Mouse (Mus musculus) ES-E14 (cell line): ENCODE results near the gene Ankrd11.

ENCODE experiments used
- HCFC1 ChIP-seq: IDR thresholded peaks from 2 replicates; pipeline ENCODE4 v1.6.1; 2012; ENCODE audit warnings: low read length, inconsistent platforms, borderline replicate concordance; ENCODE audit not compliant: insufficient read depth
- ZNF384 ChIP-seq: IDR thresholded peaks from 2 replicates; pipeline ENCODE4 v1.6.1; 2012; ENCODE audit warnings: low read depth, low read length, inconsistent platforms

GRCm38 (mm10) chr8:122983178-122983942 is 58.7 kb downstream of the Ankrd11 start:
- TF ChIP-seq ZNF384, result no peak
- no peak for TF ChIP-seq HCFC1
